Mouse (Mus musculus) Muller cell, postnatal 12 days (primary cell): ENCODE measurements around the gene Hspe1.

Experiments used
- DNase-seq: peaks from one replicate; pipeline ENCODE4 v3.0.0-alpha.2; 2015; ENCODE audit errors: inconsistent ontology term

Hspe1 gene

GRCm38 (mm10) chr1:55134301-55134700 is 46.4 kb downstream of the Hspe1 start:
- no peak for DNase-seq

DNA sequence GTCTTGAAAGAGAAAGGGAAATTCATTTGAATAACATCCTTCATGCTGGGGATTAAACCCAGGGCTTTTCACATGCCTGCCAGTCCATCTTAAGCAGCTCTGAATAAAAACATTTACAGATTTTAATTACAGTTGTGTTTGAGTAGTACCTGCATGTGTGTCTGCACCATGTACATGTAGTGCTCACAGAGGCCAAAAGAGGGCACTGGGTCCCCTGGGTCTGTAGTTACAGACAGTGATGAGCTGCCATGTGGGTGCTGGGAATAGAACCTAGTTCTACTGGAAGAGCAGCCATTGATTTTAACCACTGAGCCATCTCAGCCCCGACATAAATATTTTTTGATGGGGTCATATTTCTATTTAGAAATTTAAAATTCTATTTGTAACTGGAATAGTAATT is 47.9 kb downstream of the Hspe1 start:
- DNase-seq = no peak
